Mouse (Mus musculus): ENCODE results near the gene Adam1b. TPM values are rescaled to one million over a fixed set of nuclear protein-coding genes. Genes with fewer than 3 reads are reported as not detected.

Gene Adam1b
- polyA plus RNA-seq, 1 experiment from 2014 or later, result 0.29 TPM

Other genes with a start within 250 kb of the Adam1b start
- 60.6 and 69.8 TPM in 2 replicates for gene Trafd1, start 117.8 kb downstream of the Adam1b start, polyA plus RNA-seq (2014; fragmentation: Nextera tagmentation; extraction: Ambion mirVana)
- 37.2 and 43.8 TPM in 2 replicates for gene Naa25, start 105.5 kb downstream of the Adam1b start, polyA plus RNA-seq (2014; fragmentation: Nextera tagmentation; extraction: Ambion mirVana)
- 3.5 and 4.0 TPM in 2 replicates for gene Tmem116, start 51.5 kb downstream of the Adam1b start, polyA plus RNA-seq (2014; fragmentation: Nextera tagmentation; extraction: Ambion mirVana)
- gene Erp29, start 50.9 kb downstream of the Adam1b start, polyA plus RNA-seq (2014; fragmentation: Nextera tagmentation; extraction: Ambion mirVana), result 137 and 153 TPM in 2 replicates
- 1.0 and 1.3 TPM in 2 replicates for gene Adam1a, start 42.0 kb upstream of the Adam1b start, polyA plus RNA-seq (2014; fragmentation: Nextera tagmentation; extraction: Ambion mirVana)
- gene Gm42878, start 42.0 kb upstream of the Adam1b start, polyA plus RNA-seq (2014; fragmentation: Nextera tagmentation; extraction: Ambion mirVana), result not detected in 2 replicates
- gene Mapkapk5, start 42.5 kb upstream of the Adam1b start, polyA plus RNA-seq (2014; fragmentation: Nextera tagmentation; extraction: Ambion mirVana), result 43.6 and 45.7 TPM in 2 replicates
- 24.6 and 39.3 TPM in 2 replicates for gene Aldh2, start 90.4 kb upstream of the Adam1b start, polyA plus RNA-seq (2014; fragmentation: Nextera tagmentation; extraction: Ambion mirVana)
- gene Acad12, start 115.5 kb upstream of the Adam1b start, polyA plus RNA-seq (2014; fragmentation: Nextera tagmentation; extraction: Ambion mirVana), result 5.4 and 5.7 TPM in 2 replicates
- gene Acad10, start 157.1 kb upstream of the Adam1b start, polyA plus RNA-seq (2014; fragmentation: Nextera tagmentation; extraction: Ambion mirVana), result 1.1 and 1.5 TPM in 2 replicates
- 23.9 and 30.7 TPM in 2 replicates for gene Brap, start 157.1 kb upstream of the Adam1b start, polyA plus RNA-seq (2014; fragmentation: Nextera tagmentation; extraction: Ambion mirVana)
- gene Atxn2, start 207.9 kb upstream of the Adam1b start, polyA plus RNA-seq (2014; fragmentation: Nextera tagmentation; extraction: Ambion mirVana), result 76.9 and 80.6 TPM in 2 replicates

All from heart, embryonic 11.5 days (tissue).